9 mouse cellular contexts compared by ENCODE assay signal in the genomic region with DNA sequence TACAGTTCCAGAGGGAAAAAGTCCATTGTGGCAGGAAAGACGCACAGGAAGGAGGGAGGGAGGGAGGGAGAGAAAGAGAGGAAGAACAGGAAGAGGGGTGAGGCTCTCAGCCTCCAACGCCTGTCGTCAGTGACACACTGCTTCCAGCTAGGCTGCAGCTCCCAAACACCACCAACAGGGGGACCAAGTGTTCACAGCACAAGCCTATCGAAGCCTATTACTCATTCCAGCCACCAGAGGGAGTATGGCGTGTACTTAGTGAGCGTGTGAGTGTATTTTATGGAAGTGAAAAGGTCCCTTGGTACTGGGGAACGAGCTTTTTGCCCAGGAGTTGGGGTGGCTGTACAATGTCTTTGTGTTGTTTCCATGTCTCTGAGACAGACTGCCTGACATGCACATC. TPM values are rescaled to one million over a fixed set of nuclear protein-coding genes. Genes with fewer than 3 reads are reported as not detected.
DNase-seq lines count a peak whose midpoint lies in the region; ATAC-seq and TF ChIP-seq lines count a peak whose summit lies in the region.
"Had no signal": no experiment of that assay in that cellular context is flagged by ENCODE, and none has a peak within 500 bp of the region (broad histone marks: within the 10 kb centered on the region; RNA-seq: fewer than 3 reads in every experiment).

No protein-coding gene starts in this region.

- DNase-seq in forebrain, embryonic 10.5 days (ENCODE audit: extremely low spot score, low spot score): peak; percentile 71
- DNase-seq in 3134 (ENCODE audit: extremely low read depth, insufficient read length, low spot score): peak; percentile 52
- peak; percentile 63 for DNase-seq in adrenal gland, adult 2 months
- peak; percentile 75 for DNase-seq in embryo, embryonic 9.5 days (ENCODE audit: extremely low spot score)
- DNase-seq in kidney, postnatal 36 days: peak; percentile 64 to 81
- peak; percentile 92 for DNase-seq in lung, embryonic 14.5 days
- peak; percentile 43 for DNase-seq in skeletal muscle tissue, adult 2 months (ENCODE audit: low read depth, low spot score)

- TF ChIP-seq CTCF in lung, embryonic 14.5 days (IDR thresholded peaks at IDR 0.05; ENCODE audit: low read depth): peak; percentile 100

- WGBS in forebrain, embryonic 10.5 days: 32% methylated on average over 7 of the region's 7 CpGs
- 26% methylated on average over 7 of the region's 7 CpGs for WGBS in forebrain, embryonic 16.5 days
- WGBS in lung, embryonic 14.5 days: 20% methylated on average over 7 of the region's 7 CpGs

- H3K4me3 ChIP-seq in forebrain, embryonic 10.5 days: no peak overlapping the region
- H3K4me3 ChIP-seq in forebrain, embryonic 16.5 days (replicated peaks; ENCODE audit: low read length): no peak overlapping the region
- H3K4me3 ChIP-seq in lung, embryonic 14.5 days (ENCODE audit: low read depth, low read length): no peak overlapping the region
- H3K4me3 ChIP-seq: limb, embryonic 15.5 days had no signal

- no peak overlapping the region for H3K9ac ChIP-seq in forebrain, embryonic 16.5 days (replicated peaks; ENCODE audit: low read depth, low read length)
- no peak overlapping the region for H3K9ac ChIP-seq in lung, embryonic 14.5 days
- H3K9ac ChIP-seq: limb, embryonic 15.5 days had no signal

- H3K27ac ChIP-seq in forebrain, embryonic 10.5 days: no peak overlapping the region
- no peak overlapping the region for H3K27ac ChIP-seq in forebrain, embryonic 16.5 days (ENCODE audit: low read length)
- no peak overlapping the region for H3K27ac ChIP-seq in lung, embryonic 14.5 days (ENCODE audit: low read depth)
- H3K27ac ChIP-seq: limb, embryonic 15.5 days had no signal

- no peaks in the 10 kb centered on the region for H3K36me3 ChIP-seq in forebrain, embryonic 10.5 days (replicated peaks)
- H3K36me3 ChIP-seq in forebrain, embryonic 16.5 days (ENCODE audit: control insufficient read depth, insufficient read depth): no peaks in the 10 kb centered on the region
- no peaks in the 10 kb centered on the region for H3K36me3 ChIP-seq in lung, embryonic 14.5 days (ENCODE audit: insufficient read depth)
- H3K36me3 ChIP-seq: limb, embryonic 15.5 days had no signal

- ATAC-seq in forebrain, embryonic 16.5 days: no peak; the same call in 1 of the 2 replicates
- ATAC-seq in lung, embryonic 14.5 days (ENCODE audit: insufficient read depth): no peak

- no peak overlapping the region for H3K4me2 ChIP-seq in forebrain, embryonic 16.5 days (ENCODE audit: low read length)
- no peak overlapping the region for H3K4me2 ChIP-seq in lung, embryonic 14.5 days
- H3K4me2 ChIP-seq: limb, embryonic 15.5 days had no signal

- no peaks in the 10 kb centered on the region for H3K9me3 ChIP-seq in forebrain, embryonic 10.5 days
- H3K9me3 ChIP-seq in forebrain, embryonic 16.5 days (ENCODE audit: control insufficient read depth, low read length): no peaks in the 10 kb centered on the region
- no peaks in the 10 kb centered on the region for H3K9me3 ChIP-seq in lung, embryonic 14.5 days (ENCODE audit: low read depth, low read length)
- H3K9me3 ChIP-seq: limb, embryonic 15.5 days had no signal

- H3K27me3 ChIP-seq in forebrain, embryonic 10.5 days (ENCODE audit: poor library complexity, severe bottlenecking): peaks cover 4% of the 10 kb centered on the region; the same call in 1 of the 2 replicates
- H3K27me3 ChIP-seq in forebrain, embryonic 16.5 days (replicated peaks; ENCODE audit: control insufficient read depth, insufficient read depth, low read length): no peaks in the 10 kb centered on the region
- no peaks in the 10 kb centered on the region for H3K27me3 ChIP-seq in lung, embryonic 14.5 days (ENCODE audit: insufficient read depth, low read length)

- H3K4me1 ChIP-seq in forebrain, embryonic 10.5 days: peaks cover 16% of the 10 kb centered on the region
- peaks cover 5% of the 10 kb centered on the region; the same call in 1 of the 2 replicates for H3K4me1 ChIP-seq in forebrain, embryonic 16.5 days (replicated peaks; ENCODE audit: control insufficient read depth, insufficient read depth, low read length)
- H3K4me1 ChIP-seq in lung, embryonic 14.5 days (ENCODE audit: insufficient read depth): no peaks in the 10 kb centered on the region

RNA-seq across cellular contexts. Expression of gene Pla2g5, which starts 6.8 kb away (rescaled TPM):
- polyA plus RNA-seq in forebrain, embryonic 10.5 days (2016; fragmentation: Nextera tagmentation; extraction: Ambion mirVana): 0.66 and 0.86 TPM in 2 replicates
- 0.54 and 1.2 TPM in 2 replicates for polyA plus RNA-seq in forebrain, embryonic 16.5 days (2015; fragmentation: Nextera tagmentation; extraction: Ambion mirVana)
- total RNA-seq in adrenal gland, adult 2 months (2021): 10 to 100 TPM; 13.1 TPM
- 88.3 and 101 TPM in 2 replicates for polyA plus RNA-seq in adrenal gland, adult 2 months (2012; rRNA removed)
- 0.46 and 0.61 TPM in 2 replicates for polyA plus RNA-seq in lung, embryonic 14.5 days (2014; fragmentation: Nextera tagmentation; extraction: Ambion mirVana)

RNA-seq across cellular contexts. Expression of gene Gm13030, which starts 17.3 kb away (rescaled TPM):
- polyA plus RNA-seq in forebrain, embryonic 10.5 days (2016; fragmentation: Nextera tagmentation; extraction: Ambion mirVana): not detected in 2 replicates
- polyA plus RNA-seq in forebrain, embryonic 16.5 days (2015; fragmentation: Nextera tagmentation; extraction: Ambion mirVana): not detected in 2 replicates
- total RNA-seq in adrenal gland, adult 2 months (2021): not detected
- polyA plus RNA-seq in adrenal gland, adult 2 months (2012; rRNA removed): not detected in 2 replicates
- polyA plus RNA-seq in lung, embryonic 14.5 days (2014; fragmentation: Nextera tagmentation; extraction: Ambion mirVana): not detected in 2 replicates
- polyA plus RNA-seq: limb, embryonic 15.5 days had no signal

RNA-seq across cellular contexts. Expression of gene Pla2g2e, which starts 21.3 kb away (rescaled TPM):
- polyA plus RNA-seq in forebrain, embryonic 10.5 days (2016; fragmentation: Nextera tagmentation; extraction: Ambion mirVana): not detected in 2 replicates
- not detected in 2 replicates for polyA plus RNA-seq in forebrain, embryonic 16.5 days (2015; fragmentation: Nextera tagmentation; extraction: Ambion mirVana)
- 1 to 10 TPM; 1.4 to 4.6 TPM for total RNA-seq in adrenal gland, adult 2 months (2021)
- 0.73 and 1.4 TPM in 2 replicates for polyA plus RNA-seq in adrenal gland, adult 2 months (2012; rRNA removed)
- not detected in 2 replicates for polyA plus RNA-seq in lung, embryonic 14.5 days (2014; fragmentation: Nextera tagmentation; extraction: Ambion mirVana)
- polyA plus RNA-seq: limb, embryonic 15.5 days had no signal

RNA-seq across cellular contexts. Expression of gene Otud3, which starts 57.3 kb away (rescaled TPM):
- polyA plus RNA-seq in forebrain, embryonic 10.5 days (2016; fragmentation: Nextera tagmentation; extraction: Ambion mirVana): 3.5 TPM in 2 replicates
- 2.4 and 3.2 TPM in 2 replicates for polyA plus RNA-seq in forebrain, embryonic 16.5 days (2015; fragmentation: Nextera tagmentation; extraction: Ambion mirVana)
- 10 to 100 TPM in 1 of 2 experiments, 1 to 10 TPM in 1; 9.8 to 11.3 TPM for total RNA-seq in adrenal gland, adult 2 months (2021)
- 5.6 TPM in 2 replicates for polyA plus RNA-seq in adrenal gland, adult 2 months (2012; rRNA removed)
- 3.0 and 3.2 TPM in 2 replicates for polyA plus RNA-seq in lung, embryonic 14.5 days (2014; fragmentation: Nextera tagmentation; extraction: Ambion mirVana)

Comparison
In these comparisons a context has a peak if more than half of its experiments do, and no peak if none do; other contexts are left out.
1. RNA of gene Pla2g5, which starts 6.8 kb away (polyA plus RNA-seq): 88.3 to 101 TPM in adrenal gland, adult 2 months; 0.66 to 0.86 TPM in forebrain, embryonic 10.5 days, 0.46 to 0.61 TPM in lung, embryonic 14.5 days and 0.54 to 1.2 TPM in forebrain, embryonic 16.5 days; every median in the first group is over 10 times any median in the second.
2. Peak in every context shown above with its lines, with median percentiles within 50 percentile points of each other: DNase-seq.